Mouse (Mus musculus): Measurements from ENCODE around the gene Ccdc171. TPM values are rescaled to one million over a fixed set of nuclear protein-coding genes. Genes with fewer than 3 reads are reported as not detected.
A peak's percentile ranks its signal among the peaks of the same experiment; 100 is the strongest.
"Not testable (repeated sequence)": the region's sequence is repeated elsewhere in the genome, so short reads cannot be mapped to it uniquely, and the experiment has no call there.

Ccdc171 gene
- 1 to 10 TPM; 3.0 TPM for total RNA-seq (2021)

GRCm38 (mm10) chr4:83524843-83525689, at the start of gene Ccdc171:
Gene Ccdc171 (plus strand): TSS chr4:83525545.
- peak; percentile 84 to 90 for DNase-seq (ENCODE audit: extremely low spot score in 1 of 2, low spot score in 1 of 2)

GRCm38 (mm10) chr4:83485250-83485649, 40.1 kb upstream of the Ccdc171 start:
- no peak for DNase-seq (ENCODE audit: extremely low spot score in 1 of 2, low spot score in 1 of 2)

- peak; percentile 79 to 83 for DNase-seq (ENCODE audit: extremely low spot score in 1 of 2, low spot score in 1 of 2)
Measured at GRCm38 (mm10) chr4:83485735-83486116, 39.6 kb upstream of the Ccdc171 start.

GRCm38 (mm10) chr4:83486117-83486901, 39.0 kb upstream of the Ccdc171 start, which contains the start of gene Psip1:
Gene Psip1 (minus strand): TSS chr4:83486459.
- DNase-seq (ENCODE audit: extremely low spot score in 1 of 2, low spot score in 1 of 2) = peak; percentile 92 to 95

GRCm38 (mm10) chr4:83489121-83489520, 36.2 kb upstream of the Ccdc171 start:
- no peak for DNase-seq (ENCODE audit: extremely low spot score in 1 of 2, low spot score in 1 of 2)

- no peak for DNase-seq (ENCODE audit: extremely low spot score in 1 of 2, low spot score in 1 of 2)
Measured at GRCm38 (mm10) chr4:83493112-83493511, 32.2 kb upstream of the Ccdc171 start.

- not testable (repeated sequence) for DNase-seq (ENCODE audit: extremely low spot score in 1 of 2, low spot score in 1 of 2)
Measured at GRCm38 (mm10) chr4:83497013-83497412, 28.3 kb upstream of the Ccdc171 start.

- no peak for DNase-seq (ENCODE audit: extremely low spot score in 1 of 2, low spot score in 1 of 2)
Measured at GRCm38 (mm10) chr4:83500154-83501036, 24.9 kb upstream of the Ccdc171 start.

- DNase-seq (ENCODE audit: extremely low spot score in 1 of 2, low spot score in 1 of 2) = no peak
Measured at GRCm38 (mm10) chr4:83501037-83501430, 24.3 kb upstream of the Ccdc171 start.

GRCm38 (mm10) chr4:83509600-83509999, 15.7 kb upstream of the Ccdc171 start:
- no peak for DNase-seq (ENCODE audit: extremely low spot score in 1 of 2, low spot score in 1 of 2)

- DNase-seq (ENCODE audit: extremely low spot score in 1 of 2, low spot score in 1 of 2) = no peak
Measured at GRCm38 (mm10) chr4:83511083-83511482, 14.3 kb upstream of the Ccdc171 start.

GRCm38 (mm10) chr4:83512217-83512616, 13.1 kb upstream of the Ccdc171 start:
- DNase-seq (ENCODE audit: extremely low spot score in 1 of 2, low spot score in 1 of 2) = no peak

- DNase-seq (ENCODE audit: extremely low spot score in 1 of 2, low spot score in 1 of 2) = no peak
Measured at GRCm38 (mm10) chr4:83512644-83513043, 12.7 kb upstream of the Ccdc171 start.

GRCm38 (mm10) chr4:83514183-83514582, 11.2 kb upstream of the Ccdc171 start:
- DNase-seq (ENCODE audit: extremely low spot score in 1 of 2, low spot score in 1 of 2) = no peak

GRCm38 (mm10) chr4:83514976-83515669, 10.2 kb upstream of the Ccdc171 start:
- DNase-seq (ENCODE audit: extremely low spot score in 1 of 2, low spot score in 1 of 2) = no peak

- DNase-seq (ENCODE audit: extremely low spot score in 1 of 2, low spot score in 1 of 2) = not testable (repeated sequence)
Measured at GRCm38 (mm10) chr4:83516144-83516543, 9.2 kb upstream of the Ccdc171 start.

GRCm38 (mm10) chr4:83519148-83519547, 6.2 kb upstream of the Ccdc171 start:
- DNase-seq (ENCODE audit: extremely low spot score in 1 of 2, low spot score in 1 of 2) = no peak

GRCm38 (mm10) chr4:83519807-83520206, 5.5 kb upstream of the Ccdc171 start:
- no peak for DNase-seq (ENCODE audit: extremely low spot score in 1 of 2, low spot score in 1 of 2)

- no peak for DNase-seq (ENCODE audit: extremely low spot score in 1 of 2, low spot score in 1 of 2)
Measured at GRCm38 (mm10) chr4:83520308-83520707, 5.0 kb upstream of the Ccdc171 start.

GRCm38 (mm10) chr4:83522066-83522465, 3.3 kb upstream of the Ccdc171 start:
- DNase-seq (ENCODE audit: extremely low spot score in 1 of 2, low spot score in 1 of 2) = no peak

Data from layer of hippocampus, postnatal 25 days (tissue).